7 mouse cellular contexts compared by ENCODE assay signal in the genomic region with DNA sequence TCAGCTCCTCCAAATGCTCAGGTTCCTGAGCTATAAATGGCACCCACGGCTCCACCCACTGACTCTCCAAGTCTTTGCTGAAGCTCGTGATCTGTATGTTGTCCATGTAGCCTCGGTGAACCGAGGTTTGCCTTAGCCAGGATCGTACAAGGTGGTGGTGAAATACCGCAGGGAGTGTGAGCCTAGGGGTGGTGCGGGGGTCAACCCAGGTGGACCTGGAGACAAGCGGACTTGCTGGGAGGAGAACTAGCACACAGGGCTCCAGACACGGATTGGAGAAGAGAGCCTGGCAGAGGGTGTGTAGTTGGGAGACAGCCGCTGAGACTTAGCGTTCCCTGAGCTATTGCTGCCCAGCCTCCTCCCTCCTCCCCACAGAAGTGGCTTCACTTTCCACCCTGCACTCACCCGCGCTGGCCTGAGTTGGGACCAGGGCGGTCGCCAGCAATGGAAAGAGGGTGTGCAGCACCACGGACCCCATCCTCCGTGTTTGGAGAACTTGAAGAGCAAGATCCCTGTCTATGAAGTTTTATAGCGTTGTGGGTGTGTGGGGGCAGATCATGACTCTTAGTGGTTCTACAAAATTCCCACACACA. TPM values are rescaled to one million over a fixed set of nuclear protein-coding genes. Genes with fewer than 3 reads are reported as not detected.
DNase-seq lines count a peak whose midpoint lies in the region; ATAC-seq lines count a peak whose summit lies in the region.

A gene (minus strand): TSS at position 17 of the 593 bp plus-strand sequence.

- peak; percentile 81 for DNase-seq in midbrain, embryonic 11.5 days (ENCODE audit: low spot score, missing footprints)
- DNase-seq in midbrain, embryonic 14.5 days, result no peak
- DNase-seq in gastrocnemius, postnatal 25 days, result peak; percentile 17
- no peak for DNase-seq in ovary, postnatal 14 days (ENCODE audit: low spot score)

- H3K4me1 ChIP-seq in midbrain, embryonic 11.5 days (ENCODE audit: control insufficient read depth, insufficient read depth, low read length), result peaks cover 10% of the 10 kb centered on the region
- no peaks in the 10 kb centered on the region for H3K4me1 ChIP-seq in midbrain, embryonic 14.5 days (ENCODE audit: control insufficient read depth, insufficient read depth, low read length)
- H3K4me1 ChIP-seq in intestine, embryonic 16.5 days (ENCODE audit: control insufficient read depth, insufficient read depth, low read length), result peaks cover 14% of the 10 kb centered on the region; the same call in 1 of the 2 replicates
- H3K4me1 ChIP-seq in neural tube, embryonic 13.5 days (replicated peaks), result 0 out of 2 replicates have a peak, but pooled peaks cover 5% of the 10 kb centered on the region

- peak within 1 kb of the TSS; percentile 2; the same call in 1 of the 2 replicates for H3K4me2 ChIP-seq in midbrain, embryonic 11.5 days
- H3K4me2 ChIP-seq in midbrain, embryonic 14.5 days (ENCODE audit: low read length), result no peak within 1 kb of the TSS
- peak within 1 kb of the TSS; percentile 53 for H3K4me2 ChIP-seq in intestine, embryonic 16.5 days (ENCODE audit: low read depth, low read length)
- peak within 1 kb of the TSS; percentile 14; the same call in 1 of the 2 replicates for H3K4me2 ChIP-seq in neural tube, embryonic 13.5 days

- no peak within 1 kb of the TSS for H3K4me3 ChIP-seq in midbrain, embryonic 11.5 days (ENCODE audit: low read depth, low read length)
- no peak within 1 kb of the TSS for H3K4me3 ChIP-seq in midbrain, embryonic 14.5 days (replicated peaks; ENCODE audit: low read depth, low read length)
- H3K4me3 ChIP-seq in intestine, embryonic 16.5 days (ENCODE audit: low read length), result peak within 1 kb of the TSS; percentile 30
- no peak within 1 kb of the TSS for H3K4me3 ChIP-seq in neural tube, embryonic 13.5 days

- no peak for ATAC-seq in midbrain, embryonic 11.5 days (ENCODE audit: low FRiP score)
- ATAC-seq in midbrain, embryonic 14.5 days (ENCODE audit: low FRiP score, low TSS enrichment), result no peak
- ATAC-seq in intestine, embryonic 16.5 days, result peak; percentile 66
- peak; percentile 43; the same call in 1 of the 2 replicates for ATAC-seq in neural tube, embryonic 13.5 days (ENCODE audit: low read depth)
- no peak for ATAC-seq in erythroid progenitor cell, adult 5-6 weeks (replicated peaks; ENCODE audit: low FRiP score, poor library complexity, severe bottlenecking)

- no peaks in the 10 kb centered on the region for H3K9me3 ChIP-seq in midbrain, embryonic 11.5 days (ENCODE audit: control insufficient read depth, low read length)
- H3K9me3 ChIP-seq in midbrain, embryonic 14.5 days (ENCODE audit: control insufficient read depth, low read length), result no peaks in the 10 kb centered on the region
- H3K9me3 ChIP-seq in intestine, embryonic 16.5 days (ENCODE audit: control insufficient read depth, low read length), result no peaks in the 10 kb centered on the region
- no peaks in the 10 kb centered on the region for H3K9me3 ChIP-seq in neural tube, embryonic 13.5 days

- H3K36me3 ChIP-seq in midbrain, embryonic 11.5 days (ENCODE audit: control insufficient read depth, insufficient read depth, low read length), result no peaks in the 10 kb centered on the region
- H3K36me3 ChIP-seq in midbrain, embryonic 14.5 days (ENCODE audit: control insufficient read depth, insufficient read depth, low read length), result no peaks in the 10 kb centered on the region
- no peaks in the 10 kb centered on the region for H3K36me3 ChIP-seq in intestine, embryonic 16.5 days (ENCODE audit: control insufficient read depth, insufficient read depth, low read length)
- H3K36me3 ChIP-seq in neural tube, embryonic 13.5 days, result no peaks in the 10 kb centered on the region

- H3K27me3 ChIP-seq in midbrain, embryonic 11.5 days (ENCODE audit: control insufficient read depth, insufficient read depth, low read length), result no peaks in the 10 kb centered on the region
- H3K27me3 ChIP-seq in midbrain, embryonic 14.5 days (ENCODE audit: control insufficient read depth, insufficient read depth, low read length), result no peaks in the 10 kb centered on the region
- H3K27me3 ChIP-seq in intestine, embryonic 16.5 days (replicated peaks; ENCODE audit: control insufficient read depth, insufficient read depth, low read length), result no peaks in the 10 kb centered on the region
- H3K27me3 ChIP-seq in neural tube, embryonic 13.5 days, result 0 out of 2 replicates have a peak, but pooled peaks cover 6% of the 10 kb centered on the region

- no peak within 1 kb of the TSS for H3K27ac ChIP-seq in midbrain, embryonic 11.5 days (ENCODE audit: low read depth, low read length)
- no peak within 1 kb of the TSS for H3K27ac ChIP-seq in midbrain, embryonic 14.5 days (replicated peaks; ENCODE audit: low read depth, low read length)
- H3K27ac ChIP-seq in intestine, embryonic 16.5 days (ENCODE audit: low read length), result no peak within 1 kb of the TSS
- H3K27ac ChIP-seq in neural tube, embryonic 13.5 days (replicated peaks), result no peak within 1 kb of the TSS

- no peak within 1 kb of the TSS for H3K9ac ChIP-seq in midbrain, embryonic 11.5 days (ENCODE audit: low read length)
- H3K9ac ChIP-seq in midbrain, embryonic 14.5 days (replicated peaks; ENCODE audit: low read length), result no peak within 1 kb of the TSS
- H3K9ac ChIP-seq in intestine, embryonic 16.5 days (ENCODE audit: low read depth, low read length), result no peak within 1 kb of the TSS; the same call in 1 of the 2 replicates
- H3K9ac ChIP-seq in neural tube, embryonic 13.5 days, result no peak within 1 kb of the TSS

- 14% methylated on average over 18 of the region's 18 CpGs for WGBS in midbrain, embryonic 11.5 days
- 16% methylated on average over 18 of the region's 18 CpGs for WGBS in midbrain, embryonic 14.5 days
- WGBS in intestine, embryonic 16.5 days, result 10% methylated on average over 18 of the region's 18 CpGs
- 17% methylated on average over 18 of the region's 18 CpGs for WGBS in neural tube, embryonic 13.5 days

RNA-seq across cellular contexts. Expression of the gene that starts here (rescaled TPM):
- 0.39 TPM in 1 of 2 replicates, not detected in the other for polyA plus RNA-seq in midbrain, embryonic 11.5 days (2014; fragmentation: Nextera tagmentation; extraction: Ambion mirVana)
- 0.32 and 0.76 TPM in 2 replicates for polyA plus RNA-seq in midbrain, embryonic 14.5 days (2014; fragmentation: Nextera tagmentation; extraction: Ambion mirVana)
- not detected for total RNA-seq in gastrocnemius, postnatal 25 days (2021)
- not detected in 2 replicates for polyA plus RNA-seq in intestine, embryonic 16.5 days (2015; fragmentation: Nextera tagmentation; extraction: Ambion mirVana)
- polyA plus RNA-seq in neural tube, embryonic 13.5 days (2015; fragmentation: Nextera tagmentation; extraction: Ambion mirVana), result 0.31 TPM in 1 of 2 replicates, not detected in the other
- total RNA-seq in erythroid progenitor cell, adult 5-6 weeks (2015; ENCODE audit: low replicate concordance), result not detected in 2 replicates
- not detected in 2 replicates for total RNA-seq in erythroid progenitor cell, adult 5-6 weeks (2017; ENCODE audit: low replicate concordance)

Comparison
In these comparisons a context has a peak if more than half of its experiments do, and no peak if none do; other contexts are left out.
1. Peak in DNase-seq and H3K4me2 ChIP-seq in midbrain, embryonic 11.5 days; RNA of the gene not detected or under 1 TPM.
2. Peak in DNase-seq in gastrocnemius, postnatal 25 days; RNA of the gene not detected or under 1 TPM.
3. Peak in ATAC-seq, H3K4me3 ChIP-seq and H3K4me2 ChIP-seq in intestine, embryonic 16.5 days; RNA of the gene not detected or under 1 TPM.
4. Peak in ATAC-seq and H3K4me2 ChIP-seq in neural tube, embryonic 13.5 days; RNA of the gene not detected or under 1 TPM.